Mouse (Mus musculus) adrenal gland, postnatal 10 days (tissue): ENCODE results near the gene Entpd4b. TPM values are rescaled to one million over a fixed set of nuclear protein-coding genes. Genes with fewer than 3 reads are reported as not detected.
"Not testable (repeated sequence)": the region's sequence is repeated elsewhere in the genome, so short reads cannot be mapped to it uniquely, and the experiment has no call there.

Experiments
- DNase-seq: peaks from one replicate; pipeline ENCODE4 v3.0.0; 2021; ENCODE audit warnings: mixed read lengths
- long read RNA-seq, 2 experiments: library from polyadenylated mRNA; stranded (forward); transcript quantifications; one replicate each; pipeline ENCODE4 v2.0.0; 2021
- total RNA-seq, 2 experiments: library from RNA; stranded (reverse); gene quantifications; 2 replicates each; pipeline ENCODE4 v1.2.3; 2021

Gene Entpd4b
- 10 to 100 TPM; 62.8 to 92.8 TPM for total RNA-seq
- long read RNA-seq, experiment 1, transcript Entpd4b-204 (13 exons, 3,589 nt) = major isoform, 125 of 210 reads
- long read RNA-seq, experiment 1, partial matches to known transcripts = 34 of 210 reads
- long read RNA-seq, experiment 1, other reads (novel, unspliced or antisense) = 50 of 210 reads
- long read RNA-seq, experiment 2, transcript Entpd4b-204 (13 exons, 3,589 nt) = major isoform, 120 of 204 reads
- long read RNA-seq, experiment 2, partial matches to known transcripts = 6 of 204 reads
- long read RNA-seq, experiment 2, other reads (novel, unspliced or antisense) = 78 of 204 reads

DNA sequence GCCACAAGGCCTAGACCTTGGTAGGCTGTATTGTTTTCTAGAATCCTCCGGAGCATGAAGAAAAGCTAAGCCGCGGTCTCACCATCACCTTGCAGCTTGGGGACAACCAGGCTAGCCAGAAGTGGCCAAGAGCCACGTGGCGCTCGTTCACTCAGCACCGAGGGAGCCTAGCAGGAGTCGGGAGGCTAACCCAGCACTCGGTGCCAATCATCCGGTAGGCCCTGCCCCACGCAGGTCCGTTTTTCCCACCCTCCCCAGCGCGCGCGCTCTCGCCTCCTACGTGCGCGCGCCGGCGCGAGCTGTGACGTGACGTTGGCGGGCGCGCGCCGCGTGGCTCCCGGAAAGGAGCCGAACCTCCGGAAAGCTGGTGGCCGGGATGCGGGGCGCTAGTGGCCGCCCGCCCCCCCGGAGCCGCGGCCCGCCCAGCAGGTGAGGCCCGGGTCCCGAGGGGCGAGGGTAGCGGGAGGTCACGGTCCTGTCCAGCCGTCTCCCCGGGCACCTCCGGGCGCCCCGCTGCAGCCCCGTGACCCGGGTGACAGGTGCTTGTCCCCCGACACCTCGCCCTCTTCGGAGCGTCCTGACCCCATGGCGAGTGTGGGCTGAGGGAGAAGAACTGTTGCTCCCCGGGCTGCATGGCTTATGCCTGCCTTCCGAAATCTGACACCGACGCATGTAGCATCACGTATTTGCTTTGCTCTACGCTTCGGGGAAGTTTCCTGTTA lies at the start of gene Entpd4b:
TSS of gene Entpd4b (plus strand) at position 315 of the 722 bp plus-strand sequence.
- DNase-seq = not testable (repeated sequence)

DNA sequence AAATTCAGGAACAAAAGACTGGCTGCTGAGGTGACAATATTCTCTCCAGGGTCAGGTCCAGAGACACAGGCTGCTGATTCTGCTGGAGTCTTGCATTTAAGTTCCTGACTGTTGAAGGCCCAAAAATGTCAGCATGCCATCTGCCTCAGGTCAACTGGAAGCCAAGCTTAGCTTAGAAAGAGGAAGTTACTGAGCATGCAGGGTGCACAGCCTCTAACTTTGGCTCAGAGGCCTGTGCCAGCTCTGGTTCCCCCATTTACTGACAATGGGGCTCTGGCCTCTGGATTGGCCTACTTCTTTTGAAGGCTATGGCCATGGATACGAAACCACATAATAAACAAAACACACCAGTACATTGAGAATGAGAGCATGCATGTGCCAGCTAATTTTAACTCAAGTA lies 48.2 kb upstream of the Entpd4b start:
- not testable (repeated sequence) for DNase-seq

DNA sequence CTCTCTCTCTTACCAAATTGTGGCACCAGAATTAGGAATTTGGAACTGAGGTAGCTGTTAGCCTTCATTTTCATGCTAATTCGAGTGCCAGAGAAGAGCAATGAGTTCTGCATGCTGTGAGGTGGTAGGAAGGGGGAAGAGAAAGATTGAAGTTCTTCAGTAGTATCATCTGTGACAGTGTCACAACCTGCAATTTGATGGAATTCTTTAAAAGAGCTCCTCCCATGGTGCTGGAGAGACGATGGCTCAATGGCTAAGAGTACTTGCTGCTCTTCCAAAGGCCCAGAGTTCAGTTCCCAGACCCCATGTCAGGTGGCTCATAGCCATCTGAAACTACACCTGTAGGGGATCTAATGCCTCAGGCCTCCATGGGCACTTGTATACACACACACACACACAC lies 42.8 kb upstream of the Entpd4b start, which contains the start of gene Gm27179:
TSS of gene Gm27179 (minus strand) at position 101 of the 400 bp plus-strand sequence.
- not testable (repeated sequence) for DNase-seq

DNA sequence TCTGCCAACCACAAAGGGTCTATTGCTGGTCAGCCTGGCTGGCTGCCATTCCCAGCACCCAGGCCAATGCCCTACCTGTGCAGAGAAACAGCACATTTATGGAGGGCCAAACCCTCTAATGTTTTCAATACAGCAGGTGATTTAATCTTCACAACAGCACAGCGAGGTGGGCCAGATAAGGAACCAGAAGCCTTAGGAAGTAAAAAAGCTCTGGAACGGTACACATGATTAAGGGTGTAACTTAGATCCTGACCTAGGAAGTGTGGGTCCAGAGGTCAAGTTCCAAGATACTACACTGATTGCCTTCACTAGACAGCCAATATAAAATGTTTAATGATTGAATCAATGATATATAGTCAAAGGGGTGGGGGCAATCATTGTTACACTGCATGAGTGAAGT lies 34.4 kb upstream of the Entpd4b start:
- not testable (repeated sequence) for DNase-seq

DNA sequence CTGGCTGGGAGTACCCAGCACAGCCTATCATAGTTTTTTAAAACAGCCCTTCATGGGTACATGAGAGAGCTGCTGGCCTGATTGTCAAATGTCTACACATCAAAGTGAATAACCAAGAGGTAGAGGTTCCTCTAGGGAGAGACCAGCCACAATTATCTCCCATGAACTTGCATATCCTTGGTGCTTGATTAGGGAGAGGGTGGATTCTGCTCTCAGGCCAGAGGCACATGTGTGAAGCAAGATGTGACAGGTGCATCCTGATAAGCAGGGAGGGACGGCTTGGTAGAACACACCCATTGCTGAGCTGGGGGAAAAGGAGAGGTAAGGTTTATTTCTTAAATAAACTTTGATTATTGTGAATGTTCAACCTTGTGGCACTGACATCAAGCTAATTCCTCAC lies 32.2 kb upstream of the Entpd4b start:
- not testable (repeated sequence) for DNase-seq

DNA sequence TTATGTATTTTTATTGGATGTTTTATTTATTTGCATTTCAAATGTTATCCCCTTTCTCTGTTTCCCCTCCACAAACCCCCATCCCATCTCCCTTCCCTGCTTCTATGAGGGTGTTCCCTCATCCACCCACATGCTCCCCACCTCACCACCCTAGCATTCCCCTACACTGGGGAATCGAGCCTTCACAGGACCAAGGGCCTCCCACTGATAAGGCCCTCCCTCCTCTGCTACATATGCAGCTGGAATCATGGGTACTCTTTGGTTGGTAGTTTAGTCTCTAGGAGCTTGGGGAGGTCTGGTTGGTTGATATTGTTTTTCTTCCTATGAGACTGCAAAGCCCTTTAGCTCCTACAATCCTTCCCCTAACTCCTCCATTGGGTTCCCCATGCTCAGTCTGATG lies 29.0 kb upstream of the Entpd4b start:
- DNase-seq = not testable (repeated sequence)

DNA sequence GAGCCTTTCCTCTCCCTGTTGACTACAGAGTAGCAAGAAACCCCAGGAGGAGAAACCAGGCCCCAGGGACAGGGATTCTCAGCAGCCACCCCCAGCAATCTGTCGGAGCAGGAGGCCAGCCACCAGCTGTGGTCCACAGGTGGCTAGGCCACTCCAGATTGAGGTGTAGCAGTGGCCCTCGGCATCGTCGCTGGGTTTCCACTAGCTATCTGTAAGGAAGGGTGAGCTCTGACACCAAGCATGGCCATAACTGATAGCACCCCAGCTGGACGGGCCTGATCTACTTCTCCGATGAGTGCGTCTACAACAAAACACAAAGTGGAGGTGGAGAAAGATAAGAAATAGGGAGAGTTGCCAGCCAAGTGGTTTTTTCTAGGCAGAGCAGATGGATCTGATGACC lies 18.7 kb upstream of the Entpd4b start:
- not testable (repeated sequence) for DNase-seq

DNA sequence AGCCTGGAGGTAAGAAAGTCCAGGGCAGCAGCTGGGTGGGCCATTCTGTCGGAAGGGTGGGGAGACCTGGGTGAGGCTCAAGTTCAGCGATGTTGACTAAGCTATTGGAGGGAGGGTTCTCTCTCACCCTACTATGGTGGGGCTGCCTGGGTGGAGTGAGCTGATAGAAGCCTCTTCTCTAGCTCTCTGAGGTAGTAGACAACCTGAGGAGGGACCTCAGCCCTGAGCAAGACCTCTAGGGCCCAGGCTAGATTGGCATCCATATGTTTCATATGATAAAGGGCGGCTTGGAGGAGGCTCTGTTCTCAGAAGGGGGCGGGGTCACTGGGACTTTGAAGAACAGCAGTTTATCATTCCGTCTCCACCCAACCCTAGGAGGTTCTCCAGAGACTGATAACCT lies 15.1 kb upstream of the Entpd4b start:
- not testable (repeated sequence) for DNase-seq

DNA sequence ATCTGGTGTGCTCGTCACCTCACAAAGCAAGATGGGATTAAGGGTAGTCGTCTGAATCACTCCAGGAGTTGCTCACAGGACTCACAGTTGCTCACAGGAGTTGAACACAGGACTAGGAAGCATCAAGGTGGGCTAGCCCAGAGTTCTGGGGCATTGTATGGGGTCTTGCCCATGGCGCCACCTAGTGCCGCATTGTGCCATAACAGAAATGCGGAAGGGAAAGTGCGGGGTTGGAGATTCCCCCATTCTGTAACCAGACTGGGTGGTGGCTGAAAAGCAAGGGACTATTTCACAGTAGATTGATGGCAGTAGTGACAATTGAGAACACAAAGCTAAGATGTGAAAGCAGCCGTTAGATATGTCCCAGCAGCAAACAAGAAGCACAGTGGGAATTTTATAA lies 12.5 kb upstream of the Entpd4b start:
- DNase-seq = not testable (repeated sequence)

DNA sequence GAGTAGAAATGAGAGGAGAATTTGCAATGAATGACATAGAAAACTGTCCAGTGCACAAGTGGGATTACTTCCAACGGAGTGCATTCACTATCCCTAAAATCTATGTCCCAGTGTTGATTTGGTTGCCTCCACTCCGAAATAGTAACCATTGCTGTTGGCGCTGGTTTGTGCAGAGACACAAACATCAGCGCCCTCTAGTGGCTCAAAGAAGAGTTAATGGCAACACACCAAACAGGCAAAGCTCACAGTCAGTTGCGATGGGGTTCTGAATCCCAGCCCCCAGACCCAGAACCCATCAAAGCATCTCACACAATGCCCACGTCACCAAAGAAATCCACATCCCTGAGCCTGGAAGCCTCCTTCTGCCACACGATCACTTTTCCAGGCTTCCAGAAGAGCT lies 11.2 kb upstream of the Entpd4b start:
- not testable (repeated sequence) for DNase-seq

DNA sequence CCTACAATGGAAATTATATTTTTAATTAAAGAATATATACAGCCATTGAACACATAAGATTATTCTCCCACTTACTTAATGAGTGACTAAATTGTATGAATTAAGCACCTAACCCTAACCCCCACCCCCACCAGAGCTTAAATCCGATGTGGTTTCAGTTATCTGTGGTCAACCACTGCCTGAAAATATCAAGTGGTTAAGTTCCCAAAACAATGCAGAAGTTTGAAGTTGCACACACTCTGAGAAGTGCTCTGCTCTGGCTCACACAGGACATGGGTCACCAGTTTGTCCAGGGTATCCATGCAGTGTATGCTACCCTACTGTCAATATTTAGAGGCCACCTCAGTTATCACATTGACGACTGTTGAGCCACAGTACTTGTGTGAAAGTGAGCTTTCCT lies 10.2 kb upstream of the Entpd4b start:
- not testable (repeated sequence) for DNase-seq

DNA sequence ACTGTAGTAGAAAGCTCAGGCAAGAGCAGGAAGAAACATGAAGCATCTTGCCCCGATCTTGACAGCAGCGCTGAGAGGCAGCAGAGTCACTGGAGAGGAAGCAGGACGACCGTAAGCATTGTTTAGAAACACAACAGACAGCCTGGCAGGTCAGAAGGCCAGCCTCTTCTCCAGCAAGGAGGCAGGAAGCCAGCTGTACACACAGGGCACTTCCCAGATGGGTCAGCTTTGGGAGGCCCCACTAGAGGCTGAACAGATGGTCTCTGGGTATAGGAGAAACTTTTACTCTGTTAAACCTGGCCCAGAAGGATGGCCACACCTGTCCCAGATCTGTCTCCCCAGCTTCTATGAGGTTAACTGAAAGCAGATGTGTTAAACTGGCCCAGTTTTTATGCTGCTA lies 7.9 kb upstream of the Entpd4b start:
- not testable (repeated sequence) for DNase-seq

DNA sequence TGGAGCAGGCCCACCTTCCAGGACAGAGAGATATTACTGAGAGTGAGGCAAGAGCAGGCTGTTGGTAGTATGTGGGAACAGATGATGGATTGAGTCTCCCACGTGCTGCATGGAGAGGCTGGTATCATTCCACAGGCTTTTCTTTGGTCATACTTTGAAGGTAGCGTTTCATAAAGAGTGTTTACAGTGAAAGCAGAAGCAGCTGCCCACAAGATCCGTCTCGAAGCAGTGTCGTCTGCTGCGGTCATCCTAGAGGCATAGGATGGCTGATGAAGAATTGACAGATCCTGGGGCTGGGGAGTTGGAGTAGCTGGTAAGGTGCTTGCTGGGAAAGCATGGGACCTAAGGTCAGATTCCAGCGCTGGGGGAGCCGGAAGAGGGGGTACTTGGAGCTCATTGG lies 1.6 kb downstream of the Entpd4b start:
- not testable (repeated sequence) for DNase-seq

DNA sequence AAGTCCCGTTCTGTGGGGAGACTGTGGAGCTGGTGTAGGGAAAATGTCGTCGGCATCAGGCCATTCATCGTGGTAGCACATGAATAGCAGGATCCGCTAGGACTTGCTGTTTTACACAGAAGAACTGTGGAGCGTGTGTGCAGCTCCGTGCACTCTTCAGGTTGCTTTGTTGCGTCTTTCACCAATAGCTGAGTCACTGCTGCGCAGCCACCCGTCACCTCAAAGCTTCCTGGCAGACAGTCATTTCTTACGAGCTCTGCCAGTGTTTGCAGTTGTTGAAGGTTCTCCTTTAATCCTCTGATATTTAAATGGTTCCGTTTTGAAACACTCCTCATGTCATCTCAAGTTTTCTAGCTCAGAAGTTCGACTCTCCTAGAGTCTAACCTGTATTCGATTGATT lies 2.3 kb downstream of the Entpd4b start:
- DNase-seq = not testable (repeated sequence)

Other genes starting within 250 kb of the Entpd4b start
- gene Gm16867, start 52.1 kb upstream of the Entpd4b start, total RNA-seq = 1 to 10 TPM; 5.6 to 7.1 TPM
- not detected for gene Gm27179, start 42.9 kb upstream of the Entpd4b start, total RNA-seq